Mouse (Mus musculus): ENCODE measurements around the gene Kcnma1. TPM values are rescaled to one million over a fixed set of nuclear protein-coding genes. Genes with fewer than 3 reads are reported as not detected.

Kcnma1 gene
- polyA plus RNA-seq, 1 experiment from 2014 or later = 0.04 TPM

DNA sequence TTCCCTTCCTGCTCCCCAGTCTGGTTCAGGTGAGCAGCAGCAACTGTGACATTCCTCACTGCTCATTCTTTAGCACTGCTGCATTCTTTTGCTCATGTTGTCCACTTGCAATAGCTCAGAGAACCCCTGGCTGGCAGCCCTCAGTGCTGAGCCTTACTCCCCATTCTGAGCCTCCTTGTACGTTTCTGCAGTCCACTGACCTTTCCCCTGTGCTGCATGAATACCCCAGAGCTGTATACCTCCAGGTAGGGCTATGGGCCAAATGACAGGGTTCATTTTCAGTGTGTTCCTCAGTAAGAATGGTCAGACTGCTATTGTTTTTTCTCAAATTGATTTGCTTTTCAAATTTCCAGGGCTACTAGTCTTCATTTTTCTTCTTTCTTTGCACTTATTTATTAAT lies 396.2 kb downstream of the Kcnma1 start:
- no peaks in the 10 kb centered on the region for H3K4me1 ChIP-seq (ENCODE audit: insufficient read depth)
- no peak for DNase-seq
- TF ChIP-seq EP300 (IDR thresholded peaks at IDR 0.05; ENCODE audit: low read depth) = no peak
- TF ChIP-seq CTCF (IDR thresholded peaks at IDR 0.05; ENCODE audit: low read depth) = no peak
- H3K9ac ChIP-seq (replicated peaks) = no peak overlapping the region
- no peaks in the 10 kb centered on the region for H3K36me3 ChIP-seq (replicated peaks; ENCODE audit: insufficient read depth, low read length)
- no peak overlapping the region for H3K4me3 ChIP-seq (ENCODE audit: low read depth, low read length)
- ATAC-seq = no peak
- 45% methylated on average over 1 of the region's 1 CpGs for WGBS (ENCODE audit: insufficient replicate concordance)
- H3K4me2 ChIP-seq (ENCODE audit: low read depth, low read length) = no peak overlapping the region
- H3K27ac ChIP-seq (ENCODE audit: low read depth) = no peak overlapping the region
- H3K9me3 ChIP-seq (ENCODE audit: low read length) = no peaks in the 10 kb centered on the region
- H3K27me3 ChIP-seq (ENCODE audit: insufficient read depth, low read length) = no peaks in the 10 kb centered on the region

DNA sequence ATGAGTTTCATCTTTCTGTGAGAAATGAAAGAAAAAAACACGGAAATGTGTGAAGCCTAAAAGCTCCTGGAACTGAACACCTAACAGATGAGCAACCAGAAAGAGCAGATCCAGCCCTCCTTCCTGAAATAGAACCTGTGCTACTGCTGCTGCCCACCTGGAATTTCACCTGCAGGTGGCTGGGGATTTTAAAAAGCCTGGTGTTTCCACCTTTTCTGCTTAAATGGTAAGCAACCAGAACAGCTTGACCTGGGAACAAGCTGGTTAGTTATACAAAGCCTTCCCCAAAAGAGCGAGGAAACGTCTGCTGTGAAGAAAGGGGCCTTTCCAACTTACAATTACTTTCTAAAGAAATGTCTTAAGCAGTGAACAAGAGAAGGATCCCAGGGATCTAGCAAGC lies 404.2 kb downstream of the Kcnma1 start:
- 61% methylated on average over 3 of the region's 3 CpGs for WGBS (ENCODE audit: insufficient replicate concordance)
- Histone ChIP-seq H3K9ac (replicated peaks) (no peak overlapping the region), H3K4me2 (ENCODE audit: low read depth, low read length) (no peak overlapping the region), H3K27ac (ENCODE audit: low read depth) (no peak overlapping the region), H3K36me3 (replicated peaks; ENCODE audit: insufficient read depth, low read length) (no peaks in the 10 kb centered on the region), H3K4me3 (ENCODE audit: low read depth, low read length) (no peak overlapping the region), H3K4me1 (ENCODE audit: insufficient read depth) (no peaks in the 10 kb centered on the region), H3K9me3 (ENCODE audit: low read length) (no peaks in the 10 kb centered on the region), H3K27me3 (ENCODE audit: insufficient read depth, low read length) (no peaks in the 10 kb centered on the region)
- DNase-seq (no peak), ATAC-seq (no peak)
- no peak for TF ChIP-seq CTCF (IDR thresholded peaks at IDR 0.05; ENCODE audit: low read depth)
- TF ChIP-seq EP300 (IDR thresholded peaks at IDR 0.05; ENCODE audit: low read depth) = no peak

DNA sequence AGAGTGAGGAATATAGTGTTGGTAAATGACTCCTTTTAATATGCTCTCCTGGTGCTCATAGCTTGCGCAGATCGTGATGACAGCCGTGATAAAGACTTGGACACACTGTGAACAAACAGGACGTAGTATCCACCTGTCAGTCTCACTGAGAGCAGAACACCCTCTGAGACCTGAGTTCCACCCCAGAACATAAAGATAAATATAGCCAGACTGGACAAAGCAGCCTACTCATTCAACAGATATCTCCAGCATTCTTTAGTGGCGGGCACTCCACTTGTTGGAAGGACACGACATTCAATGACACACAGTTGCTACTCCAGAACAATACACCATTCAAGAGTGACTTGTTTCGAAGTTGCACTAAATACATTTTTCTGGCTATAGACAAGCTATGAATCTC lies 408.6 kb downstream of the Kcnma1 start:
- no peaks in the 10 kb centered on the region for H3K4me1 ChIP-seq (ENCODE audit: insufficient read depth)
- ATAC-seq (no peak), DNase-seq (no peak)
- H3K27me3 ChIP-seq (ENCODE audit: insufficient read depth, low read length) = no peaks in the 10 kb centered on the region
- H3K27ac ChIP-seq (ENCODE audit: low read depth) = no peak overlapping the region
- 73% methylated on average over 7 of the region's 7 CpGs for WGBS (ENCODE audit: insufficient replicate concordance)
- no peak overlapping the region for H3K4me2 ChIP-seq (ENCODE audit: low read depth, low read length)
- no peak for TF ChIP-seq EP300 (IDR thresholded peaks at IDR 0.05; ENCODE audit: low read depth)
- no peak for TF ChIP-seq CTCF (IDR thresholded peaks at IDR 0.05; ENCODE audit: low read depth)
- no peaks in the 10 kb centered on the region for H3K9me3 ChIP-seq (ENCODE audit: low read length)
- H3K9ac ChIP-seq (replicated peaks) = no peak overlapping the region
- H3K36me3 ChIP-seq (replicated peaks; ENCODE audit: insufficient read depth, low read length) = no peaks in the 10 kb centered on the region
- H3K4me3 ChIP-seq (ENCODE audit: low read depth, low read length) = no peak overlapping the region

DNA sequence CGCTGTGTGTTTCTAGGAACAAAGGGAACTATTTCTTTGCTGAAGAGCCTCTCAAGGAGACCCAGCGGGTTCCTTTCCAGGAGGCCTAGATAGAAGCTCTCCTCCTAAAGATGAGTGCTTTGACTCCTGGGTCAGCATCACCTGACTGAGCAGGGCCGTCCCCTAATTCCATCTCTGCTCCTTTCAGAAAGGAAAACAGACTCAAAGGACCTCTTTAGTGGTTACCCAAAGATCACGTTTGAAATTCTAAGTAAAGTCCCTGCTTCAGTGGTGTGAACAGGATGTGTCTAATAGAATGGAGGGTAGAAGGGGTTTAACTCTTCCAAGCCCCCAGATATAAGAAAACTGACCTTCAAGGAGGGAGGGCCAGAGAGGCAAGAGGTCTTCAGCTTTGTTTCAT lies 411.4 kb downstream of the Kcnma1 start:
- no peak overlapping the region for H3K4me3 ChIP-seq (ENCODE audit: low read depth, low read length)
- 36% methylated on average over 4 of the region's 4 CpGs for WGBS (ENCODE audit: insufficient replicate concordance)
- no peaks in the 10 kb centered on the region for H3K4me1 ChIP-seq (ENCODE audit: insufficient read depth)
- no peak overlapping the region for H3K4me2 ChIP-seq (ENCODE audit: low read depth, low read length)
- no peaks in the 10 kb centered on the region for H3K27me3 ChIP-seq (ENCODE audit: insufficient read depth, low read length)
- no peaks in the 10 kb centered on the region for H3K36me3 ChIP-seq (replicated peaks; ENCODE audit: insufficient read depth, low read length)
- H3K27ac ChIP-seq (ENCODE audit: low read depth) = no peak overlapping the region
- ATAC-seq (no peak), DNase-seq (no peak)
- no peak overlapping the region for H3K9ac ChIP-seq (replicated peaks)
- no peak for TF ChIP-seq CTCF (IDR thresholded peaks at IDR 0.05; ENCODE audit: low read depth)
- TF ChIP-seq EP300 (IDR thresholded peaks at IDR 0.05; ENCODE audit: low read depth) = no peak
- no peaks in the 10 kb centered on the region for H3K9me3 ChIP-seq (ENCODE audit: low read length)

DNA sequence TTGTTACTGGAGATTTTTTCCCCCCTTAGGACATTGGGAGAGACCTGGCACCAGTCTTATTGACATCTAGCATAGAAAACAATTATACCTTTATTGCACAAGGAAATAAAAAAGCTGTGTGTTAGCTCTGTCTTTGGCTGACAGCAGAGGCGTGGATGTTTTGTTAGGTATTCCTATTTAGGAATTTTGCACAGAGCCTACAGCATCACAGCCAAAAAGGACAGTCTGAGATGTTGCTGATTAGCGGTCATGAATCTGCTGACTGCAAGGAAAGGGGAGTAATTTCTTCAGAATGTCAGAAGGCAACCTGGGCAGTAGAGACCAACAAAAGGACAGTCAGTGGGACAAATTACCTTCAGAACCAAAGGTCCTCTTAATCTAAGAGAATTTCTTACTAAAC lies 412.2 kb downstream of the Kcnma1 start:
- DNase-seq (no peak), ATAC-seq (no peak)
- H3K4me1 ChIP-seq (ENCODE audit: insufficient read depth) = no peaks in the 10 kb centered on the region
- H3K27me3 ChIP-seq (ENCODE audit: insufficient read depth, low read length) = no peaks in the 10 kb centered on the region
- 61% methylated on average over 2 of the region's 2 CpGs for WGBS (ENCODE audit: insufficient replicate concordance)
- TF ChIP-seq EP300 (IDR thresholded peaks at IDR 0.05; ENCODE audit: low read depth) (no peak), CTCF (IDR thresholded peaks at IDR 0.05; ENCODE audit: low read depth) (no peak)
- no peak overlapping the region for H3K4me3 ChIP-seq (ENCODE audit: low read depth, low read length)
- H3K27ac ChIP-seq (ENCODE audit: low read depth) = no peak overlapping the region
- no peaks in the 10 kb centered on the region for H3K36me3 ChIP-seq (replicated peaks; ENCODE audit: insufficient read depth, low read length)
- H3K9ac ChIP-seq (replicated peaks) = no peak overlapping the region
- no peak overlapping the region for H3K4me2 ChIP-seq (ENCODE audit: low read depth, low read length)
- no peaks in the 10 kb centered on the region for H3K9me3 ChIP-seq (ENCODE audit: low read length)

DNA sequence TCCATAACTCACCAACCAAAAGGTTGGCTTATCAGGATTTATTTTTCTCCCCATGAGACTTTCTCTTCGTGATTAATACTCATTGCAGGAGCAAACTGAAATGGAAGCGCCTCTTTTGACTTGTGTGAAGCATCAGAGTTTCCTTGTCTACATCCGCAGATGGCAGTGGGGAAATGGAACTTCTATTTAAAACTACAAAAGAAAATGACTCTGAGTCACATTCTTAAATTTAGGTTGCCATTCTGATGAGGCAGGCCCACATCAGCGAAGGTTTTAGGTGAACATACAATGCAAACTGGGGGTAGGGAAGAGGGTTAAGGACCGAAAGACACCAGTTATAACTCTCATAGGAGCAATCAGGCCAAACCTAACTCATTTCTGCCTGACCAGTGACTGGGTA lies 419.7 kb downstream of the Kcnma1 start:
- ATAC-seq (no peak), DNase-seq (no peak)
- H3K9ac ChIP-seq (replicated peaks) = no peak overlapping the region
- no peak overlapping the region for H3K4me2 ChIP-seq (ENCODE audit: low read depth, low read length)
- no peaks in the 10 kb centered on the region for H3K4me1 ChIP-seq (ENCODE audit: insufficient read depth)
- no peaks in the 10 kb centered on the region for H3K9me3 ChIP-seq (ENCODE audit: low read length)
- H3K27ac ChIP-seq (ENCODE audit: low read depth) = no peak overlapping the region
- WGBS (ENCODE audit: insufficient replicate concordance) = 67% methylated on average over 5 of the region's 5 CpGs
- no peak overlapping the region for H3K4me3 ChIP-seq (ENCODE audit: low read depth, low read length)
- H3K36me3 ChIP-seq (replicated peaks; ENCODE audit: insufficient read depth, low read length) = no peaks in the 10 kb centered on the region
- H3K27me3 ChIP-seq (ENCODE audit: insufficient read depth, low read length) = no peaks in the 10 kb centered on the region
- no peak for TF ChIP-seq CTCF (IDR thresholded peaks at IDR 0.05; ENCODE audit: low read depth)

DNA sequence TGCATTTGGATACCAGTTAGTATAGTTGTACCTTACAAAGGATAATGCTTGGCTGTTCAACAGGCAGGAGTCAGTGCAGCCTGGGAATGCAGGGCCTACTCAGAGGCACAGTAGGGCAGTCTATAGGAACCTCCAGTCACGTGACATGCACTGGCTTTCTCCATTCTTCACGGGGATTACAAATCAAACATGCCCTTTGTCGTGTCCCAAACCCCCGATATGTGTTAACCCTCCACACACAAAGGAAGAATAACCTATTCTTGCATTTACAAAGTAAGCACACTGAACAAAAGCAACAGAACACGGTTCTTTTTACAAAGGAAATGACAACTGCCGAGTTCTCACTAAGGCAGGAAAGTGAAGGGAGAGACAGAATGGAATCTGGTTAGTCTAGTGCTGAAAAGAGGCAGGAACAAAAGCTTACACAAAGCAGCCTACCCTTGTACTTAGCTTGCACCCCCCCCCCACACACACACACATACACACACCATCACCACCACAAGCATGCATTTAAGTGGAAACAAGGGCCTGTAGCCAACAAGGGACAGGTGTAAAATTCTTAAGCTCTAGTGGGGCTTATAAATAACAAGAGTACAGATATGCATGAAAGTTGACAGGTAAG lies 421.4 kb downstream of the Kcnma1 start:
- H3K4me3 ChIP-seq (ENCODE audit: low read depth, low read length) = no peak overlapping the region
- H3K9me3 ChIP-seq (ENCODE audit: low read length) = no peaks in the 10 kb centered on the region
- no peaks in the 10 kb centered on the region for H3K4me1 ChIP-seq (ENCODE audit: insufficient read depth)
- ATAC-seq (no peak), DNase-seq (no peak)
- WGBS (ENCODE audit: insufficient replicate concordance) = 30% methylated on average over 6 of the region's 6 CpGs
- no peaks in the 10 kb centered on the region for H3K36me3 ChIP-seq (replicated peaks; ENCODE audit: insufficient read depth, low read length)
- TF ChIP-seq CTCF (IDR thresholded peaks at IDR 0.05; ENCODE audit: low read depth) = no peak
- no peak overlapping the region for H3K4me2 ChIP-seq (ENCODE audit: low read depth, low read length)
- no peak overlapping the region for H3K27ac ChIP-seq (ENCODE audit: low read depth)
- H3K9ac ChIP-seq (replicated peaks) = no peak overlapping the region
- H3K27me3 ChIP-seq (ENCODE audit: insufficient read depth, low read length) = no peaks in the 10 kb centered on the region
